8 mouse cellular contexts compared by ENCODE assay signal in genomic region chr9:47440128-47440527, GRCm38 (mm10).
DNase-seq lines count a peak whose midpoint lies in the region; ATAC-seq and TF ChIP-seq lines count a peak whose summit lies in the region.

No protein-coding gene starts in this region.

- 30% methylated on average over 6 of the region's 6 CpGs for WGBS in lung, adult 2 months
- 11% methylated on average over 6 of the region's 6 CpGs for WGBS in forebrain, embryonic 11.5 days
- WGBS in limb, embryonic 11.5 days = 33% methylated on average over 6 of the region's 6 CpGs

- no peak for ATAC-seq in forebrain, embryonic 11.5 days (replicated peaks; ENCODE audit: low FRiP score)
- no peak for ATAC-seq in limb, embryonic 11.5 days (ENCODE audit: insufficient number of reproducible peaks, low FRiP score, low TSS enrichment, low read depth)

- no peak for TF ChIP-seq POLR2A in lung, adult 2 months (IDR thresholded peaks at IDR 0.05; ENCODE audit: borderline replicate concordance, extremely low read depth, low read depth, low read length)

- TF ChIP-seq CTCF in lung, adult 2 months (IDR thresholded peaks at IDR 0.05; ENCODE audit: insufficient read depth, low read length) = peak; percentile 20; the same call in 1 of the 2 replicates

- H3K36me3 ChIP-seq in forebrain, embryonic 11.5 days (ENCODE audit: control insufficient read depth, insufficient read depth, low read length) = no peaks in the 10 kb centered on the region
- no peaks in the 10 kb centered on the region for H3K36me3 ChIP-seq in limb, embryonic 11.5 days (ENCODE audit: control insufficient read depth, insufficient read depth, low read length)

- H3K4me2 ChIP-seq in forebrain, embryonic 11.5 days (ENCODE audit: low read depth, low read length, severe bottlenecking) = peak overlapping the region; percentile 32; the same call in 1 of the 2 replicates
- peak overlapping the region; percentile 18; the same call in 1 of the 2 replicates for H3K4me2 ChIP-seq in limb, embryonic 11.5 days (ENCODE audit: low read depth, severe bottlenecking)

- DNase-seq in lung, adult 2 months = no peak
- no peak for DNase-seq in lung, postnatal 4 days
- no peak for DNase-seq in forebrain, embryonic 11.5 days (ENCODE audit: low spot score)
- DNase-seq in limb, embryonic 11.5 days (ENCODE audit: low spot score) = no peak
- DNase-seq in retina, postnatal 1 day = peak; percentile 56
- DNase-seq in urinary bladder, postnatal 36 days (ENCODE audit: low spot score in 2 of 2) = no peak
- no peak for DNase-seq in adrenal gland, adult 8-10 months
- DNase-seq in thymus, postnatal 36 days = no peak

- no peak overlapping the region for H3K9ac ChIP-seq in forebrain, embryonic 11.5 days (ENCODE audit: low read length)
- H3K9ac ChIP-seq in limb, embryonic 11.5 days (ENCODE audit: low read length) = no peak overlapping the region

- no peak overlapping the region for H3K27ac ChIP-seq in forebrain, embryonic 11.5 days (ENCODE audit: low read depth, low read length)
- H3K27ac ChIP-seq in limb, embryonic 11.5 days (replicated peaks; ENCODE audit: low read depth, low read length) = no peak overlapping the region

- no peak overlapping the region for H3K4me3 ChIP-seq in lung, adult 2 months (replicated peaks; ENCODE audit: extremely low read depth, low read depth, low read length)
- 0 out of 2 replicates have a peak overlapping the region, but pooled peaks have one; percentile 2 for H3K4me3 ChIP-seq in forebrain, embryonic 11.5 days (ENCODE audit: low read depth, low read length)
- no peak overlapping the region for H3K4me3 ChIP-seq in limb, embryonic 11.5 days (ENCODE audit: low read depth, low read length)

- no peaks in the 10 kb centered on the region for H3K9me3 ChIP-seq in forebrain, embryonic 11.5 days (ENCODE audit: control insufficient read depth, low read length)
- no peaks in the 10 kb centered on the region for H3K9me3 ChIP-seq in limb, embryonic 11.5 days (ENCODE audit: control insufficient read depth, low read length)

- no peaks in the 10 kb centered on the region; the same call in 1 of the 2 replicates for H3K27me3 ChIP-seq in forebrain, embryonic 11.5 days (ENCODE audit: control insufficient read depth, insufficient read depth, low read length)
- H3K27me3 ChIP-seq in limb, embryonic 11.5 days (ENCODE audit: control insufficient read depth, insufficient read depth, low read length) = no peaks in the 10 kb centered on the region

- H3K4me1 ChIP-seq in lung, adult 2 months (ENCODE audit: control insufficient read depth, insufficient read depth, low read length) = peaks cover 6% of the 10 kb centered on the region
- H3K4me1 ChIP-seq in forebrain, embryonic 11.5 days (replicated peaks; ENCODE audit: control insufficient read depth, insufficient read depth, low read length) = 0 out of 2 replicates have a peak, but pooled peaks cover 2% of the 10 kb centered on the region
- no peaks in the 10 kb centered on the region for H3K4me1 ChIP-seq in limb, embryonic 11.5 days (ENCODE audit: control insufficient read depth, insufficient read depth, low read length)
